Mouse (Mus musculus): Measurements from ENCODE around the gene Psmc3.

DNA sequence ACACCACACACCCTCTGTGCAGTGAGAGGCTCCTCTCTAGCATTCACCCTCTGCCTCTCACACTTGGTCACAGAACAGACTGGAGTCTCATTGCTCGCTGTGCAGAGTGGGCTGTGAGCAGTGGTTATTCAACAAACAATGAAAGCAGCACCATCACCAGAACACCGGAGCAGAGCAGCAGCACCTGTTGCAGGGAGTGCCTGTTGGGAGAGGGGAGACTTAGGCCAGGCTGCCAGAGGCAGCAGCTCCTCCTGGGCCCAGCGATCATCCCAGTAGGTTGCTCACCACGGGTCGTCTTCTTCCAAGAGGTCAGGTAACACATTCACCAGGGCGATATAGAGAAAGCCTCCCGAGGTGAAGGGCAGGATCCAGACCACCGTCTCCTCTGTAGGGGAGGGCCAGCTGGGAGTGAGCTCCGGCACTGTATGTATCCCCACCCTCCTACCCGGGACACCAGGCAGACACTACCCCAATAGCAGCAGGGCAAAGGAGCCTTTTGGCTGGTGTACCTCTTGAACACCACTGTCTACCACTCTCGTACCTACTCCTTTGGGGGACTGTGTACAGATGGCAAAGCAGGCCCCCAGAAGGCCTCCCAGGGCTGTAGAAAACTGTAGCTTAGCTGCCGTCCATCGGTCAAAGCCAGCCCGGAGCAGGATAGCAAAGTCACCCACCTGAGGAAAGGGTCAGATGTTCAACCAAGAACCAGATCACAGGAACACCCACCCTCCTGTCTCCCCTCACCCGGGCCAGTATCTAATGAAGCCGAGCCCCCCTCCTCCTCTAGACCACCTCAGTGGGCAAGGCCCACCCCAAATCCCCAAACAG lies 9.2 kb downstream of the Psmc3 start:
- TF ChIP-seq POLR2A (IDR thresholded peaks at IDR 0.05; ENCODE audit: low read depth, low read length) (no peak), CTCF (conservative IDR thresholded peaks at IDR 0.05 in 1 of 2, IDR thresholded peaks at IDR 0.05 in 1 of 2; ENCODE audit: low read depth in 2 of 2, low read length in 2 of 2) (no peak), IRF4 (IDR thresholded peaks at IDR 0.05; ENCODE audit: low read depth, low read length) (no peak), PAX5 (IDR thresholded peaks at IDR 0.05; ENCODE audit: low read length) (no peak), HCFC1 (IDR thresholded peaks at IDR 0.05; ENCODE audit: low read depth, low read length) (no peak), NRF1 (IDR thresholded peaks at IDR 0.05; ENCODE audit: low read depth, low read length) (no peak), MXI1 (IDR thresholded peaks at IDR 0.05; ENCODE audit: low read depth, low read length) (no peak), MAX (IDR thresholded peaks at IDR 0.05; ENCODE audit: low read length) (no peak), CHD2 (IDR thresholded peaks at IDR 0.05; ENCODE audit: low read length) (no peak), RCOR1 (conservative IDR thresholded peaks at IDR 0.05; ENCODE audit: low read depth, low read length) (no peak), UBTF (IDR thresholded peaks at IDR 0.05; ENCODE audit: low read depth, low read length) (no peak), EP300 (IDR thresholded peaks at IDR 0.05; ENCODE audit: low read length) (no peak), MAZ (IDR thresholded peaks at IDR 0.05; ENCODE audit: low read depth, low read length) (no peak), BHLHE40 (IDR thresholded peaks at IDR 0.05; ENCODE audit: low read depth, low read length) (no peak)

Data from CH12.LX (cell line).